8 mouse cellular contexts compared by ENCODE assay signal in the genomic region with DNA sequence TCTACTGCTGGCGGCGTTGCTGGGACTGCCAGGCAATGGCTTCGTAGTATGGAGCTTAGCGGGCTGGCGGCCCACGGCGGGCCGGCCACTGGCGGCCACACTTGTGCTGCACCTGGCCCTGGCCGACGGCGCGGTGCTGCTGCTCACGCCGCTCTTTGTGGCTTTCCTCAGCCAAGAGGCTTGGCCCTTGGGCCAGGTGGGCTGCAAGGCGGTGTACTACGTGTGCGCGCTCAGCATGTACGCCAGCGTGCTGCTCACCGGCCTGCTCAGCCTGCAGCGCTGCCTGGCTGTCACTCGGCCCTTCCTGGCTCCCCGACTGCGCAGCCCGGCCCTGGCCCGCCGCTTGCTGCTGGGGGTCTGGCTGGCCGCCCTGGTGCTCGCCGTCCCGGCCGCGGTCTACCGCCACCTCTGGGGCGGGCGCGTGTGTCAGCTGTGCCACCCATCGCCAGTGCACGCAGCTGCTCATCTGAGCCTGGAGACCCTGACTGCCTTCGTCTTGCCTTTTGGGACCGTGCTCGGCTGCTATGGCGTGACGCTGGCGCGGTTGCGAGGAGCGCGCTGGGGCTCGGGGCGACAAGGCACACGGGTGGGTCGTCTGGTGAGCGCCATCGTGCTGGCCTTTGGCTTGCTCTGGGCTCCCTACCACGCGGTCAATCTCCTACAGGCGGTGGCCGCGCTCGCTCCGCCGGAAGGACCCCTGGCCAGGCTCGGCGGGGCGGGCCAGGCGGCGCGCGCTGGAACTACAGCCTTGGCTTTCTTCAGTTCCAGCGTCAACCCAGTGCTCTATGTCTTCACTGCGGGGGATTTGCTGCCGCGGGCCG. TPM values are rescaled to one million over a fixed set of nuclear protein-coding genes. Genes with fewer than 3 reads are reported as not detected.
DNase-seq lines count a peak whose midpoint lies in the region; ATAC-seq and TF ChIP-seq lines count a peak whose summit lies in the region.

No protein-coding gene starts in this region.

- peak overlapping the region; percentile 72 for H3K27ac ChIP-seq in layer of hippocampus, adult 2 months
- no peak overlapping the region for H3K27ac ChIP-seq in forebrain, embryonic 11.5 days (ENCODE audit: low read depth, low read length)
- peak overlapping the region; percentile 9; the same call in 1 of the 2 replicates for H3K27ac ChIP-seq in hindbrain, embryonic 11.5 days (ENCODE audit: low read depth, low read length)
- H3K27ac ChIP-seq in limb, embryonic 12.5 days, result peak overlapping the region; percentile 59; the same call in 1 of the 2 replicates
- peak overlapping the region; percentile 81 for H3K27ac ChIP-seq in midbrain, embryonic 15.5 days

- H3K9ac ChIP-seq in forebrain, embryonic 11.5 days (ENCODE audit: low read length), result peak overlapping the region; percentile 65
- peak overlapping the region; percentile 70 for H3K9ac ChIP-seq in hindbrain, embryonic 11.5 days (ENCODE audit: low read depth, low read length)
- H3K9ac ChIP-seq in limb, embryonic 12.5 days (replicated peaks), result peak overlapping the region; percentile 72
- H3K9ac ChIP-seq in midbrain, embryonic 15.5 days, result peak overlapping the region; percentile 71

- H3K4me2 ChIP-seq in forebrain, embryonic 11.5 days (ENCODE audit: low read depth, low read length, severe bottlenecking), result peak overlapping the region; percentile 93
- peak overlapping the region; percentile 94 for H3K4me2 ChIP-seq in hindbrain, embryonic 11.5 days (replicated peaks; ENCODE audit: low read depth, low read length)
- H3K4me2 ChIP-seq in limb, embryonic 12.5 days, result peak overlapping the region; percentile 95
- H3K4me2 ChIP-seq in midbrain, embryonic 15.5 days, result peak overlapping the region; percentile 96

- no peaks in the 10 kb centered on the region for H3K9me3 ChIP-seq in forebrain, embryonic 11.5 days (ENCODE audit: control insufficient read depth, low read length)
- H3K9me3 ChIP-seq in hindbrain, embryonic 11.5 days (ENCODE audit: control insufficient read depth, low read length), result no peaks in the 10 kb centered on the region
- no peaks in the 10 kb centered on the region for H3K9me3 ChIP-seq in limb, embryonic 12.5 days
- H3K9me3 ChIP-seq in midbrain, embryonic 15.5 days, result no peaks in the 10 kb centered on the region

- TF ChIP-seq CTCF in layer of hippocampus, adult 2 months (conservative IDR thresholded peaks at IDR 0.05), result peak; percentile 76

- H3K4me3 ChIP-seq in layer of hippocampus, adult 2 months, result peak overlapping the region; percentile 65
- peak overlapping the region; percentile 47 for H3K4me3 ChIP-seq in forebrain, embryonic 11.5 days (ENCODE audit: low read depth, low read length)
- peak overlapping the region; percentile 46 for H3K4me3 ChIP-seq in hindbrain, embryonic 11.5 days (ENCODE audit: low read depth, low read length)
- peak overlapping the region; percentile 57 for H3K4me3 ChIP-seq in limb, embryonic 12.5 days (replicated peaks)
- H3K4me3 ChIP-seq in midbrain, embryonic 15.5 days, result peak overlapping the region; percentile 51

- DNase-seq in layer of hippocampus, adult 2 months (ENCODE audit: low spot score in 2 of 2), result peak in 1 of 2 experiments; percentile 24
- no peak for DNase-seq in layer of hippocampus, adult 9-11 months
- DNase-seq in adrenal gland, postnatal 25 days, result peak; percentile 47
- peak; percentile 79 for DNase-seq in forebrain, embryonic 11.5 days (ENCODE audit: low spot score)
- DNase-seq in hindbrain, embryonic 11.5 days (ENCODE audit: low spot score), result peak; percentile 77
- peak; percentile 66 for DNase-seq in yolk sac, embryonic 10.5 days (ENCODE audit: low spot score)

- peak; percentile 51 for ATAC-seq in forebrain, embryonic 11.5 days (replicated peaks; ENCODE audit: low FRiP score)
- peak; percentile 73 for ATAC-seq in hindbrain, embryonic 11.5 days (ENCODE audit: low FRiP score)
- ATAC-seq in limb, embryonic 12.5 days (ENCODE audit: insufficient number of reproducible peaks, insufficient read depth, low FRiP score, low TSS enrichment, low read depth), result peak; percentile 71
- ATAC-seq in midbrain, embryonic 15.5 days (replicated peaks), result peak; percentile 87

- H3K36me3 ChIP-seq in forebrain, embryonic 11.5 days (ENCODE audit: control insufficient read depth, insufficient read depth, low read length), result no peaks in the 10 kb centered on the region
- no peaks in the 10 kb centered on the region for H3K36me3 ChIP-seq in hindbrain, embryonic 11.5 days (ENCODE audit: control insufficient read depth, insufficient read depth, low read length)
- H3K36me3 ChIP-seq in limb, embryonic 12.5 days, result no peaks in the 10 kb centered on the region
- H3K36me3 ChIP-seq in midbrain, embryonic 15.5 days (replicated peaks), result no peaks in the 10 kb centered on the region

- WGBS in forebrain, embryonic 11.5 days, result under 1% methylated on average over 77 of the region's 77 CpGs
- WGBS in hindbrain, embryonic 11.5 days, result under 1% methylated on average over 74 of the region's 77 CpGs
- WGBS in limb, embryonic 12.5 days, result under 1% methylated on average over 77 of the region's 77 CpGs
- WGBS in midbrain, embryonic 15.5 days, result under 1% methylated on average over 77 of the region's 77 CpGs

- peaks cover 48% of the 10 kb centered on the region for H3K27me3 ChIP-seq in forebrain, embryonic 11.5 days (ENCODE audit: control insufficient read depth, insufficient read depth, low read length)
- peaks cover 48% of the 10 kb centered on the region for H3K27me3 ChIP-seq in hindbrain, embryonic 11.5 days (ENCODE audit: control insufficient read depth, insufficient read depth, low read length)
- H3K27me3 ChIP-seq in limb, embryonic 12.5 days, result peaks cover 59% of the 10 kb centered on the region
- peaks cover 40% of the 10 kb centered on the region for H3K27me3 ChIP-seq in midbrain, embryonic 15.5 days (replicated peaks)

- H3K4me1 ChIP-seq in forebrain, embryonic 11.5 days (replicated peaks; ENCODE audit: control insufficient read depth, insufficient read depth, low read length), result peaks cover 6% of the 10 kb centered on the region; the same call in 1 of the 2 replicates
- H3K4me1 ChIP-seq in hindbrain, embryonic 11.5 days (replicated peaks; ENCODE audit: control insufficient read depth, insufficient read depth, low read length), result 0 out of 2 replicates have a peak, but pooled peaks cover 5% of the 10 kb centered on the region
- peaks cover 23% of the 10 kb centered on the region for H3K4me1 ChIP-seq in limb, embryonic 12.5 days (replicated peaks)
- peaks cover 19% of the 10 kb centered on the region for H3K4me1 ChIP-seq in midbrain, embryonic 15.5 days

RNA-seq across cellular contexts. Expression of a gene that starts 1.0 kb away (rescaled TPM):
- total RNA-seq in layer of hippocampus, adult 2 months (2021), result under 1 TPM in 1 of 2 experiments, not detected in 1; 0.22 TPM
- total RNA-seq in adrenal gland, postnatal 25 days (2021), result 0.12 TPM in 1 of 2 replicates, not detected in the other
- polyA plus RNA-seq in forebrain, embryonic 11.5 days (2014; fragmentation: Nextera tagmentation; extraction: Ambion mirVana), result 0.32 and 0.43 TPM in 2 replicates
- 0.28 and 0.62 TPM in 2 replicates for polyA plus RNA-seq in hindbrain, embryonic 11.5 days (2014; fragmentation: Nextera tagmentation; extraction: Ambion mirVana)
- polyA plus RNA-seq in limb, embryonic 12.5 days (2016; fragmentation: Nextera tagmentation; extraction: Ambion mirVana), result 0.58 and 0.73 TPM in 2 replicates
- 0.67 and 0.70 TPM in 2 replicates for polyA plus RNA-seq in midbrain, embryonic 15.5 days (2015; fragmentation: Nextera tagmentation; extraction: Ambion mirVana)

RNA-seq across cellular contexts. Expression of a gene that starts 3.6 kb away (rescaled TPM):
- total RNA-seq in layer of hippocampus, adult 2 months (2021), result not detected
- not detected in 2 replicates for total RNA-seq in adrenal gland, postnatal 25 days (2021)
- polyA plus RNA-seq in forebrain, embryonic 11.5 days (2014; fragmentation: Nextera tagmentation; extraction: Ambion mirVana), result 0.45 TPM in 1 of 2 replicates, not detected in the other
- 0.14 TPM in 1 of 2 replicates, not detected in the other for polyA plus RNA-seq in hindbrain, embryonic 11.5 days (2014; fragmentation: Nextera tagmentation; extraction: Ambion mirVana)
- 0.26 and 0.68 TPM in 2 replicates for polyA plus RNA-seq in limb, embryonic 12.5 days (2016; fragmentation: Nextera tagmentation; extraction: Ambion mirVana)
- polyA plus RNA-seq in midbrain, embryonic 15.5 days (2015; fragmentation: Nextera tagmentation; extraction: Ambion mirVana), result 0.41 and 0.59 TPM in 2 replicates

RNA-seq across cellular contexts. Expression of a gene that starts 4.0 kb away (rescaled TPM):
- 1 to 10 TPM; 1.4 to 1.6 TPM for total RNA-seq in layer of hippocampus, adult 2 months (2021)
- total RNA-seq in adrenal gland, postnatal 25 days (2021), result 0.79 and 2.9 TPM in 2 replicates
- not detected in 2 replicates for polyA plus RNA-seq in forebrain, embryonic 11.5 days (2014; fragmentation: Nextera tagmentation; extraction: Ambion mirVana)
- polyA plus RNA-seq in hindbrain, embryonic 11.5 days (2014; fragmentation: Nextera tagmentation; extraction: Ambion mirVana), result 0.33 TPM in 1 of 2 replicates, not detected in the other
- polyA plus RNA-seq in limb, embryonic 12.5 days (2016; fragmentation: Nextera tagmentation; extraction: Ambion mirVana), result 0.60 TPM in 1 of 2 replicates, not detected in the other
- 0.25 and 0.66 TPM in 2 replicates for polyA plus RNA-seq in midbrain, embryonic 15.5 days (2015; fragmentation: Nextera tagmentation; extraction: Ambion mirVana)

RNA-seq across cellular contexts. Expression of a gene that starts 16.7 kb away (rescaled TPM):
- 10 to 100 TPM; 11.8 to 13.1 TPM for total RNA-seq in layer of hippocampus, adult 2 months (2021)
- 20.9 and 24.4 TPM in 2 replicates for total RNA-seq in adrenal gland, postnatal 25 days (2021)
- 54.2 and 57.4 TPM in 2 replicates for polyA plus RNA-seq in forebrain, embryonic 11.5 days (2014; fragmentation: Nextera tagmentation; extraction: Ambion mirVana)
- polyA plus RNA-seq in hindbrain, embryonic 11.5 days (2014; fragmentation: Nextera tagmentation; extraction: Ambion mirVana), result 47.0 and 47.6 TPM in 2 replicates
- polyA plus RNA-seq in limb, embryonic 12.5 days (2016; fragmentation: Nextera tagmentation; extraction: Ambion mirVana), result 52.0 and 53.0 TPM in 2 replicates
- polyA plus RNA-seq in midbrain, embryonic 15.5 days (2015; fragmentation: Nextera tagmentation; extraction: Ambion mirVana), result 28.7 and 31.8 TPM in 2 replicates

RNA-seq across cellular contexts. Expression of a gene that starts 16.7 kb away (rescaled TPM):
- 10 to 100 TPM; 82.4 to 91.1 TPM for total RNA-seq in layer of hippocampus, adult 2 months (2021)
- 75.8 and 77.4 TPM in 2 replicates for total RNA-seq in adrenal gland, postnatal 25 days (2021)
- polyA plus RNA-seq in forebrain, embryonic 11.5 days (2014; fragmentation: Nextera tagmentation; extraction: Ambion mirVana), result 63.6 and 76.7 TPM in 2 replicates
- polyA plus RNA-seq in hindbrain, embryonic 11.5 days (2014; fragmentation: Nextera tagmentation; extraction: Ambion mirVana), result 68.6 and 72.1 TPM in 2 replicates
- 72.5 and 82.6 TPM in 2 replicates for polyA plus RNA-seq in limb, embryonic 12.5 days (2016; fragmentation: Nextera tagmentation; extraction: Ambion mirVana)
- 61.6 and 68.7 TPM in 2 replicates for polyA plus RNA-seq in midbrain, embryonic 15.5 days (2015; fragmentation: Nextera tagmentation; extraction: Ambion mirVana)
